Comparison of ENCODE assay signal across 8 mouse cellular contexts in the genomic region with DNA sequence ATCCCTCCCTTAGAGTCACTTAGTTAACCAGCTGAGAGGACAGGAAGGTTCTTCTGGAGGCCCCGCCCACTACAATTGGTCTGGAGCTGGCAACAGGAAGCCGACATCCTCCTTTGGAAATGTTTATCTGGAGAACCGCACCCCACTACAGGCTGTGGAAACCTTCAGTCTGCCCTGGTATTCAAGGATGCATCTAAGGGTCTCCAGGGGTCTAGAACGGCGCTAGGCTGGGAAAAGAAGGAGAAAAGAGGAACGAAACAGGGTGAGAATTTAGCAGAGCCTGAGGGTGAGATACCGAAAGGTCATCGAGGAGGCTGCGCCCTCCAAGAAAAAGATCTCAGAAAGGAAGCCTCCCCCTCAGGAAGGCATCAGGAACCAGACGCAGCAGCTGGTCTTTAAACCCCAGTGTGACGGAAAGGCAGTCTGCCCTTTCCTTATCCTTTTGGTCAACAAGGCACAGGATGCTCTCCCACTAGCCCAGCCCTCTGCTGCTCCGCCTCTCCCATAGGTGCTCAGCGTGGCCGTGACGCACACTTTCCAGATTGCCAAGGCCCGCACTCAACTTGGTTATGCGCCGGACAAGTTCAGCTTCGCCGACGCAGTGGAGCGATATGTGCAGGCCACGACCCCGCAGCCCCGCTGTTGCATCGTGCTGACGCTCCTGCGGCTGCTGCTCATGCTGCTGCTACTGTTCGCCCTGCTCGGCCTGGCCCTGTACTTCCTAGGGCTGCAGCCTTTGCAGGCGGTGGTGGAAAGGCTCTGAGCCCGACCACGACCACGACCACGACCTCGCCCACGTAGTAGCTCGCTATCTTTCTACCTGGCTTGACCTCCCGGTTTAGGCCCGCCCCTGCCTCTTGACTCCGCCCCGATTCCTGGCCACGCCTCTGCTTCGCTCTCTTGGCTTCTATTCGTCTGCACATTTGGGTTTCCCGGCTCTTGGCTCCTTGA. TPM values are rescaled to one million over a fixed set of nuclear protein-coding genes. Genes with fewer than 3 reads are reported as not detected.
DNase-seq lines count a peak whose midpoint lies in the region; ATAC-seq and TF ChIP-seq lines count a peak whose summit lies in the region.

No protein-coding gene starts in this region.

- TF ChIP-seq POLR2A in bone marrow, adult 2 months (IDR thresholded peaks at IDR 0.05; ENCODE audit: borderline replicate concordance, control insufficient read depth, low read depth, low read length): no peak
- TF ChIP-seq POLR2A in olfactory bulb, adult 2 months (IDR thresholded peaks at IDR 0.05; ENCODE audit: insufficient read depth, low read depth, low read length): peak; percentile 41; the same call in 1 of the 2 replicates

- peak; percentile 43 for ATAC-seq in heart, embryonic 16.5 days (replicated peaks; ENCODE audit: extremely low read depth, insufficient read depth, low FRiP score)
- ATAC-seq in lung, embryonic 16.5 days (ENCODE audit: low read depth): peak; percentile 24

- 0 out of 2 replicates have a peak, but pooled peaks have one; percentile 11 for TF ChIP-seq CTCF in bone marrow, adult 2 months (IDR thresholded peaks at IDR 0.05; ENCODE audit: control insufficient read depth, insufficient read depth, low read length)
- no peak for TF ChIP-seq CTCF in olfactory bulb, adult 2 months (IDR thresholded peaks at IDR 0.05; ENCODE audit: insufficient read depth, low read depth, low read length)

- H3K27me3 ChIP-seq in erythroblast, embryonic 14.5 days (ENCODE audit: control insufficient read depth): peaks cover 48% of the 10 kb centered on the region
- H3K27me3 ChIP-seq in heart, embryonic 16.5 days (ENCODE audit: control insufficient read depth, insufficient read depth, low read length): no peaks in the 10 kb centered on the region
- H3K27me3 ChIP-seq in lung, embryonic 16.5 days (ENCODE audit: control insufficient read depth, insufficient read depth, low read depth, low read length): no peaks in the 10 kb centered on the region

- under 1% methylated on average over 46 of the region's 46 CpGs for WGBS in bone marrow, adult 2 months
- WGBS in heart, embryonic 16.5 days: 1% methylated on average over 46 of the region's 46 CpGs
- WGBS in lung, embryonic 16.5 days: under 1% methylated on average over 46 of the region's 46 CpGs
- under 1% methylated on average over 46 of the region's 46 CpGs for WGBS in olfactory bulb, adult 2 months

- peak overlapping the region; percentile 18; the same call in 1 of the 2 replicates for H3K27ac ChIP-seq in bone marrow, adult 2 months (ENCODE audit: control insufficient read depth, insufficient read depth, low read depth, low read length, poor library complexity)
- H3K27ac ChIP-seq in heart, embryonic 16.5 days (ENCODE audit: low read length): peak overlapping the region; percentile 82
- peak overlapping the region; percentile 77 for H3K27ac ChIP-seq in lung, embryonic 16.5 days (ENCODE audit: low read length)
- H3K27ac ChIP-seq in olfactory bulb, adult 2 months (ENCODE audit: insufficient read depth, low read depth, low read length): peak overlapping the region; percentile 65

- peak; percentile 14 to 35 for DNase-seq in CD8-positive naive resting alpha-beta T cell, adult 2 months (ENCODE audit: low read depth in 2 of 2, low spot score in 2 of 2)
- peak; percentile 81 for DNase-seq in kidney, postnatal 14 days
- DNase-seq in thymus, postnatal 36 days: peak; percentile 57 to 63

- no peaks in the 10 kb centered on the region for H3K36me3 ChIP-seq in erythroblast, embryonic 14.5 days (ENCODE audit: control insufficient read depth)
- no peaks in the 10 kb centered on the region for H3K36me3 ChIP-seq in heart, embryonic 16.5 days (ENCODE audit: control insufficient read depth, insufficient read depth)
- no peaks in the 10 kb centered on the region for H3K36me3 ChIP-seq in lung, embryonic 16.5 days (ENCODE audit: control insufficient read depth, insufficient read depth, low read length)

- H3K4me1 ChIP-seq in bone marrow, adult 2 months (ENCODE audit: control insufficient read depth, insufficient read depth, low read length): peaks cover 2% of the 10 kb centered on the region; the same call in 1 of the 2 replicates
- peaks cover 40% of the 10 kb centered on the region for H3K4me1 ChIP-seq in erythroblast, embryonic 14.5 days (ENCODE audit: control insufficient read depth)
- peaks cover 5% of the 10 kb centered on the region; the same call in 1 of the 2 replicates for H3K4me1 ChIP-seq in heart, embryonic 16.5 days (ENCODE audit: control insufficient read depth, insufficient read depth, low read length)
- H3K4me1 ChIP-seq in lung, embryonic 16.5 days (replicated peaks; ENCODE audit: control insufficient read depth, insufficient read depth, low read length): peaks cover 5% of the 10 kb centered on the region
- peaks cover 9% of the 10 kb centered on the region for H3K4me1 ChIP-seq in olfactory bulb, adult 2 months (ENCODE audit: control insufficient read depth, insufficient read depth, low read length)

- H3K9ac ChIP-seq in heart, embryonic 16.5 days (ENCODE audit: low read length): peak overlapping the region; percentile 73
- peak overlapping the region; percentile 69 for H3K9ac ChIP-seq in lung, embryonic 16.5 days (ENCODE audit: low read length)

- no peaks in the 10 kb centered on the region; the same call in 1 of the 2 replicates for H3K9me3 ChIP-seq in erythroblast, embryonic 14.5 days (ENCODE audit: control insufficient read depth, low read length)
- no peaks in the 10 kb centered on the region for H3K9me3 ChIP-seq in heart, embryonic 16.5 days (replicated peaks; ENCODE audit: control insufficient read depth, low read length)
- no peaks in the 10 kb centered on the region for H3K9me3 ChIP-seq in lung, embryonic 16.5 days (ENCODE audit: control insufficient read depth, low read length)

- H3K4me3 ChIP-seq in bone marrow, adult 2 months (replicated peaks; ENCODE audit: control insufficient read depth, low read depth, low read length): peak overlapping the region; percentile 80
- H3K4me3 ChIP-seq in erythroblast, embryonic 14.5 days (replicated peaks): peak overlapping the region; percentile 75
- peak overlapping the region; percentile 76 for H3K4me3 ChIP-seq in heart, embryonic 16.5 days (ENCODE audit: low read length)
- peak overlapping the region; percentile 63 for H3K4me3 ChIP-seq in lung, embryonic 16.5 days (ENCODE audit: low read length)
- H3K4me3 ChIP-seq in olfactory bulb, adult 2 months (ENCODE audit: insufficient read depth, low read depth, low read length): peak overlapping the region; percentile 73

- H3K4me2 ChIP-seq in heart, embryonic 16.5 days (ENCODE audit: low read depth, low read length): peak overlapping the region; percentile 99
- peak overlapping the region; percentile 91 for H3K4me2 ChIP-seq in lung, embryonic 16.5 days (ENCODE audit: low read depth, low read length)

RNA-seq across cellular contexts. Expression of a gene that starts 11.9 kb away (rescaled TPM):
- 39.2 and 39.8 TPM in 2 replicates for polyA plus RNA-seq in bone marrow, adult 2 months (2011; ENCODE audit: insufficient read depth, insufficient read length, low replicate concordance, missing spikeins)
- polyA plus RNA-seq in erythroblast, embryonic 14.5 days (2012): 24.6 and 28.0 TPM in 2 replicates
- polyA plus RNA-seq in heart, embryonic 16.5 days (2015; fragmentation: Nextera tagmentation; extraction: Ambion mirVana): 35.8 and 42.5 TPM in 2 replicates
- polyA plus RNA-seq in lung, embryonic 16.5 days (2015; fragmentation: Nextera tagmentation; extraction: Ambion mirVana): 48.5 and 54.6 TPM in 2 replicates
- polyA plus RNA-seq in olfactory bulb, adult 2 months (2012; ENCODE audit: insufficient read depth, insufficient read length, low replicate concordance, missing spikeins): not detected in 2 replicates

RNA-seq across cellular contexts. Expression of a gene that starts 18.5 kb away (rescaled TPM):
- not detected in 2 replicates for polyA plus RNA-seq in bone marrow, adult 2 months (2011; ENCODE audit: insufficient read depth, insufficient read length, low replicate concordance, missing spikeins)
- polyA plus RNA-seq in erythroblast, embryonic 14.5 days (2012): not detected in 2 replicates
- polyA plus RNA-seq in heart, embryonic 16.5 days (2015; fragmentation: Nextera tagmentation; extraction: Ambion mirVana): not detected in 2 replicates
- polyA plus RNA-seq in lung, embryonic 16.5 days (2015; fragmentation: Nextera tagmentation; extraction: Ambion mirVana): not detected in 2 replicates
- not detected in 2 replicates for polyA plus RNA-seq in olfactory bulb, adult 2 months (2012; ENCODE audit: insufficient read depth, insufficient read length, low replicate concordance, missing spikeins)

Comparison
In these comparisons a context has a peak if more than half of its experiments do, and no peak if none do; other contexts are left out.
1. Peak in every context shown above with its lines: DNase-seq, ATAC-seq, H3K4me3 ChIP-seq and H3K27ac ChIP-seq.
2. DNase-seq: peak in every context shown above with its lines; median percentile 81 in kidney, postnatal 14 days; 60 in thymus, postnatal 36 days; 24 in CD8-positive naive resting alpha-beta T cell, adult 2 months.
3. H3K27ac ChIP-seq: peak in every context shown above with its lines; median percentile 82 in heart, embryonic 16.5 days; 77 in lung, embryonic 16.5 days; 65 in olfactory bulb, adult 2 months; 18 in bone marrow, adult 2 months.
4. RNA of a gene that starts 11.9 kb away (polyA plus RNA-seq): 48.5 to 54.6 TPM in lung, embryonic 16.5 days, 39.2 to 39.8 TPM in bone marrow, adult 2 months, 35.8 to 42.5 TPM in heart, embryonic 16.5 days and 24.6 to 28.0 TPM in erythroblast, embryonic 14.5 days; not detected in olfactory bulb, adult 2 months; every median in the first group is over 10 times any median in the second.